Mouse (Mus musculus) megakaryocyte, embryonic 14.5 days (primary cell): Measurements from ENCODE around the gene Fbxw11. TPM values are rescaled to one million over a fixed set of nuclear protein-coding genes. Genes with fewer than 3 reads are reported as not detected.
"Not testable (repeated sequence)": the region's sequence is repeated elsewhere in the genome, so short reads cannot be mapped to it uniquely, and the experiment has no call there.

Source experiments
- H3K27me3 ChIP-seq: replicated peaks from 2 replicates; pipeline ENCODE3; 2012; ENCODE audit warnings: inconsistent platforms
- H3K36me3 ChIP-seq: replicated peaks from 2 replicates; pipeline ENCODE3; 2012; ENCODE audit warnings: low read length, inconsistent platforms, mixed read lengths
- H3K4me1 ChIP-seq: 2 replicates; pipeline ENCODE4 v1.6.1; 2012; ENCODE audit warnings: inconsistent platforms
- H3K4me3 ChIP-seq: replicated peaks from 2 replicates; pipeline ENCODE3; 2012; ENCODE audit warnings: moderate library complexity, mild to moderate bottlenecking, inconsistent platforms
- H3K9me3 ChIP-seq: 2 replicates; pipeline ENCODE4 v1.6.1; 2012; ENCODE audit warnings: inconsistent platforms
- FLI1 ChIP-seq: IDR thresholded peaks from 2 replicates; pipeline ENCODE4 v1.6.1; 2012; ENCODE audit warnings: low read length, inconsistent platforms, mixed read lengths
- GATA1 ChIP-seq: IDR thresholded peaks from 3 replicates; pipeline ENCODE4 v1.6.1; 2012; ENCODE audit warnings: mixed read lengths, low read length, inconsistent platforms, borderline replicate concordance
- polyA plus RNA-seq: library from polyadenylated mRNA; stranded (reverse); fragments of >175 nt; gene quantifications from 2 replicates; pipeline ENCODE4 v1.2.3, GENCODE M21; 2012; ENCODE audit warnings: low replicate concordance; ENCODE audit not compliant: insufficient read depth

Gene Fbxw11
- polyA plus RNA-seq, 1 experiment, result 13.1 TPM

DNA sequence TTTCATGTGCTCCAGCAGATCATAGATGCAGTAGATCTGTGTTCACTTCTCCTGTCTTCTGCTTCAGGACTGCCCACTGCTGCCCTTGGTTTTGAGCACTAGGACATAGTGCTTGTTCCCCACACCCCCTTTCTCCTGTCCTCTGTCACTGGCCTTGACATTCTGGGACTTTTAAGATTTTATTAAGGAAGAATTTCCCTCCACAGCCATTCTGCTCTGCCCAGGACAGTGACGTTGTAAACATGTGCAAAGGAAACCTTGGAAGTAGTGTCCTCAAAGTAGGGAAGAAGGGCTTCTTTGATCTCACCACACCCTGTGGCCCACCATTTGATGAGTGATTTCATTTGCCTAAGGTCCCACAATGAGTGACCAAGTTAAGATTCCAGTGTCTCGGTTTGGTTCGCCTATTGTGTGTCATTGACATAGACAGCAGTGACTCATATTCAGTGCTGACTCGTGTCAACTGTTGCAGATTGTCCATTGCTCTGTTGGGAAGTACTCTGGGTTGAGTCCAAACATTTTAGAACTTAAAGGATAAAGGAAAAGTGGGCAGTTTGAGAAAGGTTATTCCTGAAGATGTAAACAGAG lies 64.0 kb downstream of the Fbxw11 start:
- TF ChIP-seq FLI1 (no peak), GATA1 (no peak)
- Histone ChIP-seq H3K27me3 (no peaks in the 10 kb centered on the region), H3K9me3 (no peaks in the 10 kb centered on the region), H3K4me1 (peaks cover 85% of the 10 kb centered on the region), H3K4me3 (no peak overlapping the region), H3K36me3 (peaks cover 50% of the 10 kb centered on the region)

DNA sequence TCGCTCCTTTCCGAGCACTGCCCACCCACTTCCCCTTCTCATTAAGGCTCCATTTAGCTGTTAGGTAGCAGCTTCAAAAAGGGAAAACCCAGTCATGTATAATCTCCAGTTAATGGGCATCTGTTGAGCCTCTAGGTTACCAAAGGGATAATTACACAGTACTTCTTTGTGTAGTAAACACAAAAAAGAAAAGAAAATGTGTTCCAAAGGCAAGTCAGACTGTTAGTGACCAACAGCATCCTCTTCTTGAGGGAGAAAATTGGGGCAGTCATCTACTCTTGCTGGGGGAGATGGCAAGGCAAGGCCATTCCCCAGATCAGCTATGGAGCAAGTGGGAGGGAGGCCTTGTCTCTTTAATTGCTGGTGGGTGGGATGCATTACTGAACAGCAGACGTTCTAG lies 65.0 kb downstream of the Fbxw11 start:
- Histone ChIP-seq H3K4me3 (no peak overlapping the region), H3K36me3 (peaks cover 53% of the 10 kb centered on the region), H3K27me3 (no peaks in the 10 kb centered on the region), H3K9me3 (no peaks in the 10 kb centered on the region), H3K4me1 (peaks cover 75% of the 10 kb centered on the region)
- TF ChIP-seq GATA1, result no peak
- TF ChIP-seq FLI1, result no peak

DNA sequence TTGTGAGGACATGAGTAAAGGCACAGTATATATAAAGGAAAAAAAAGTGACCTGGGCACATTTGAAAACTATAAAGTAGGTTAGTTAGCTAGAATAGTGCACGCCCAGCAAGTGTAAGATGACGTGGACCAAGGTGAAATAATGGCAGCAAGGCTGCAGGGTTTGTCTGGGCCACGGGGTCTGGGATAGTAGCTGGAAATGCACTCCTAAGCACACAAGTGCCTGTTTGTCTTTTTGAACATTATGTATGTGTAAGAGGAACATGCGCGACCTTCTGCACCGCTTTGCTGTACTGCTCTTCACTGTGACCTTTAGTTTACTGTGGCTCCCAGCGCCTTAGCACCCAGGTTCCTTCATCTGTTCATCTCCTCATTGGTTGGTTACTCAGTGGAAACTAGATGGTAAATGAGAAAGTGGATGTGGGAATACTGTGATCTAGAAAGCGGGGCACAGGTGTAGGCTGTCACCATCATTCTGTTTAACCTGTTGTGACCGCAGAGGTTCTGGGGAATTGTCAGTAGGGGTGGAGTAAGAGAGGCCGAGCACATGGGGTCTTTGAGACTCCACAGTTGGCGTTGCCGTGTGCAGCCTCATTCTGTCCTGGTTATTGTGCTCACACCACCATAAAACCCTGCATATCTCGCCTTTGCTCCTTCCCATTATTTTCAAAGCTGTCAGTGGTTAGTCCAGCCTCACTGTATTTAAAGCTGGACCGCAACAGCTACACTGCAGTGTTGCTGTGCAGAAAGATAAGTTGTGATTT lies 66.4 kb downstream of the Fbxw11 start:
- no peak for TF ChIP-seq FLI1
- no peak for TF ChIP-seq GATA1
- Histone ChIP-seq H3K9me3 (no peaks in the 10 kb centered on the region), H3K36me3 (peaks cover 59% of the 10 kb centered on the region), H3K27me3 (no peaks in the 10 kb centered on the region), H3K4me3 (no peak overlapping the region), H3K4me1 (peaks cover 69% of the 10 kb centered on the region)

DNA sequence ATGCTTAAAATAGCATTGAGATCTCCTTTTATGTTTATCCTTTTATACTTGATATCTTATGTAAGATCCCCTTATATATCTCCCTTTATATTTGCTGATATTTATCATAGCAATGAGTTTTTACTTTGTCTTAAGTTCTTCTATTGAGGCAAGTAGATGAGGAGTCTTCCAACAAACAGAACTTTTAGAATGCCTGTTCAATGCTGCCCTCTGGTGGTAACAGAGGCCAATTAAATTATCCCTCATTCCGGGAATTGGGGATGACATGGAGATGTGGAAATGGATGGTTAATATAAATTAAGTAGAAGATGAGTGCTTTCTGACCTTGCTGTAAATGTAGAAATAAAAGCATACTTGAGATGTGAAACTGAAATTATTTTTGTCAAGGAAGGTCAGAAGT lies 67.0 kb downstream of the Fbxw11 start:
- TF ChIP-seq FLI1 (no peak), GATA1 (no peak)
- H3K27me3 ChIP-seq, result no peaks in the 10 kb centered on the region
- no peaks in the 10 kb centered on the region for H3K9me3 ChIP-seq
- H3K4me1 ChIP-seq, result peaks cover 64% of the 10 kb centered on the region
- no peak overlapping the region for H3K4me3 ChIP-seq
- H3K36me3 ChIP-seq, result peaks cover 63% of the 10 kb centered on the region

DNA sequence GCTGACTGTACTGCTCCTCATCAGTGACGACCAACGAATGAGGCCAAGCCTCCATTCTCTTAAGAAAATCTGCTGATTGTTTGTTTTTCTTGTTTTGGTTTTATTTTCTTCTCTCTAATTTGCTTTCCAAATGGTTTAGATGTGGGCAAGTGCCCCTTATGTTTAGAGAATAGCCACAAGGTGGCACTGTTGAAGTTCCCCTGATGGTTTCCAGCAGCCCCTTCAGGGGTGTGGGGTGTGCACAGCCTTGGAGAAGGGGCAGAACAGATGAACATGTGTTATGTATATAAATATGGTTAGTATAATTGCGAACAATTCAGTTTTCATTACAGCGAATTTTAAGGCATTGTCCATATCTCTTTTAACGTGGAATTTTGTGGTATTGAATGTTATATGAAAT lies 71.7 kb downstream of the Fbxw11 start:
- no peaks in the 10 kb centered on the region for H3K27me3 ChIP-seq
- H3K36me3 ChIP-seq, result peaks cover 56% of the 10 kb centered on the region
- peaks cover 51% of the 10 kb centered on the region for H3K4me1 ChIP-seq

DNA sequence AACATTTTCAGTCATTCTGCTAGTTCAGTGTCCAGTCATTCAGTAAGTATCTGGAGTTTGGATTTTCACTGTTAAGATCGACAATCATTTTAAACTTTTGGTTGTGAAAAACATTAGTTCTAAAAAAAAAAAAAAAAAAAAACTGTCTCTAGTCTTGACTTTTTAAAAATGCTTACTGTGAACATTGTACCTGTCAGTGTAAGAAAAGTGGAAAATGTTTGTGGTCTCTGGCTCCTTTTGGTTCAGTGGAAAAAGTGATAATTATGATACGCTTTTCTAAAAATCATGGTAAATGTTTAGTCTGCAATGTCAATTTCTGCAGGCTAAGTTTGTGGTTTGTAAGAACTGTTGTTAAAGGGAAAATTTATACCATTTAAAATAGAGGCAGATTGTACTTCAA lies 72.4 kb downstream of the Fbxw11 start:
- Histone ChIP-seq H3K27me3 (no peaks in the 10 kb centered on the region), H3K9me3 (no peaks in the 10 kb centered on the region), H3K4me3 (no peak overlapping the region), H3K36me3 (peaks cover 60% of the 10 kb centered on the region), H3K4me1 (peaks cover 48% of the 10 kb centered on the region)
- TF ChIP-seq GATA1 (no peak), FLI1 (no peak)

More for the DNA sequence above, 71.7 kb downstream of the Fbxw11 start:
- no peak for TF ChIP-seq FLI1
- TF ChIP-seq GATA1, result no peak
- Histone ChIP-seq H3K9me3 (no peaks in the 10 kb centered on the region), H3K4me3 (no peak overlapping the region)

DNA sequence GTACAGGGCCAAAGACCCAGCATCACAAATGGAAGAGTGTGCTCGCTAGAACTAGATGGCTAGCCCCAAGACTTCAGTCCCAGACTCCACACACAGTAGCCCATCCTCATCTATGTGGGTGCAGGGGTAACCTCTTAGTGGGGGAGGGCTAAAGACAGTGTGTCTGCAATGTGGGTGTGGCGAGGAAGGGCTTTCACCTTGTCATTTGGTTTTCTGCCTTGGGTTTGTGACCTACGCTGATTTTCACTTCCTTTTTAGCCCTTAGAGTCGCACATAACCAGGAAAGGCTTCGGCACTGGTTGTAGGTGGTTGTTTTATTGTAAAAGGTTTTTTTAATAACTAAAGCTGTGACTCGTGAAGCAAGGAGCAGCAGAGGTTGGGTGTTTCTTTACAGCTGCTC lies 73.0 kb downstream of the Fbxw11 start:
- Histone ChIP-seq H3K36me3 (peaks cover 63% of the 10 kb centered on the region), H3K4me1 (peaks cover 48% of the 10 kb centered on the region), H3K27me3 (no peaks in the 10 kb centered on the region), H3K9me3 (no peaks in the 10 kb centered on the region), H3K4me3 (no peak overlapping the region)
- no peak for TF ChIP-seq FLI1
- no peak for TF ChIP-seq GATA1

DNA sequence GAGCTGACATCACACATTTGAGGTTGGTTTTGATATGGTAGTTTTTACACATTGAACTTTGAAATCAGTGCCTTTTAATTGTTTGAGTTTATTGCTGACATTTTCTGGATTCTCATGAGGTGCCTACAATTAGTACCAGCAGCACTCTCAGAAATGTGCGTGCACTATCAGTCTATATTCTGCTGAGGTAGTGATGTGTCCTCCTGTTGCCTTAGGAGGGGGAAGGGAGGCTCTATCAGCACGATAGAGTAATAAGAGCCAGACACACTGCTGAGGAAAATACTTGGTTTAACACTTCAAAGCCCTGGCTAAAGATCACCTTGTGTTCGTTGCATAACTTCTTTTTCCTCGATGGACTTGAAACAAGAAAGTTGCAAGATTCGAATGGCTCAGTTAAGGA lies 73.4 kb downstream of the Fbxw11 start:
- Histone ChIP-seq H3K4me1 (peaks cover 53% of the 10 kb centered on the region), H3K36me3 (peaks cover 65% of the 10 kb centered on the region), H3K4me3 (no peak overlapping the region), H3K9me3 (no peaks in the 10 kb centered on the region), H3K27me3 (no peaks in the 10 kb centered on the region)
- TF ChIP-seq GATA1, result no peak
- TF ChIP-seq FLI1, result no peak

DNA sequence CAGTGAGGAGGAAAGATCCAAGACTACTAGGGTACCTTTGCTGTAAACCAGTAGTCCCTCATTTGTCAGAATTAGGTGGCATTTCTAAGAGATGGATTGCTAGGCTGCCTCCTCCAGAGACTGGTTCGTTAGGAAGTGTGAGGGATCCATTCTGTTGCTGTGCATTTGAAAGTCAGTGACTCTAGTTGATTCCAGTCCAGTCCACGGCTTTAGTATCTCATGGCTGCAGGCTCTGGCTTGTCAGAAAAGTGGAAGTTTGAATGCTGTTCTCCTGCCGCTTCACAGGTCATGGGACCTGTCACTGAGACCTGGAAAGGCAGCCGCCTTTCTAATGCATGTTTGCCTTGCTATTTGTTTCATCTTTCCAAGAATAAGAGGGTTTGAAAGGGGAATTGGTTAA lies 74.4 kb downstream of the Fbxw11 start:
- H3K4me1 ChIP-seq, result peaks cover 58% of the 10 kb centered on the region

DNA sequence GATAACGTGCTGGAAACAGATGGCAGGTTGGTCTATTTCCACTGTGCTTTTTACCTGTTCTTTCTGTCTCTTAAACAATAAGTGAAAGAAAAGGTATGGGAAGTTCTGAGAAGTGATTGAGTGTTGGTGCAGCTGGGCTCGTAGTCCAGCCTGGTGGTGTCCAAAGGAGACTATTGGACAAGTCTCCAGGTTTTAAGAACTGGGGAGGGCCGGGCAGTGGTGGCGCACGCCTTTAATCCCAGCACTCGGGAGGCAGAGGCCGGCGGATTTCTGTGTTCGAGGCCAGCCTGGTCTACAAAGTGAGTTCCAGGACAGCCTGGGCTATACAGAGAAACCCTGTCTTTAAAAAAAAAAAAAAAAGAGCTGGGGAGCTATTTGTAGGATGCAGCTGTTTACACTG lies 75.2 kb downstream of the Fbxw11 start:
- not testable (repeated sequence) for H3K4me3 ChIP-seq, H3K27me3 ChIP-seq, H3K9me3 ChIP-seq
- Histone ChIP-seq H3K4me1 (peaks cover 62% of the 10 kb centered on the region), H3K36me3 (peaks cover 67% of the 10 kb centered on the region)

More for the DNA sequence above, 74.4 kb downstream of the Fbxw11 start:
- peaks cover 67% of the 10 kb centered on the region for H3K36me3 ChIP-seq
- H3K4me3 ChIP-seq, result no peak overlapping the region
- H3K27me3 ChIP-seq, result no peaks in the 10 kb centered on the region
- no peaks in the 10 kb centered on the region for H3K9me3 ChIP-seq
- TF ChIP-seq FLI1 (no peak), GATA1 (no peak)
